Mouse (Mus musculus): ENCODE data around the gene Mfn2. TPM values are rescaled to one million over a fixed set of nuclear protein-coding genes. Genes with fewer than 3 reads are reported as not detected.

Mfn2 gene
- polyA plus RNA-seq (2015; fragmentation: Nextera tagmentation; extraction: Ambion mirVana) = 97.8 and 104 TPM in 2 replicates

GRCm38 (mm10) chr4:147904313-147905089 is at the start of gene Mfn2:
Mfn2 (minus strand) TSS chr4:147904704.

GRCm38 (mm10) chr4:147940576-147941044 is 36.1 kb upstream of the Mfn2 start, which contains the start of gene 2510039O18Rik:
2510039O18Rik (plus strand) TSS chr4:147940895.

GRCm38 (mm10) chr4:147936331-147936954 is 31.9 kb upstream of the Mfn2 start, which contains the start of gene Plod1:
Plod1 (minus strand) TSS chr4:147936767.

GRCm38 (mm10) chr4:147868450-147869031 is 36.0 kb downstream of the Mfn2 start, which contains the start of the genes Miip and Fv1:
Miip (minus strand) TSS chr4:147868816.
Fv1 (plus strand) TSS chr4:147868979.

GRCm38 (mm10) chr4:147847614-147848583 is 56.6 kb downstream of the Mfn2 start, which contains the start of gene Zfp933:
Zfp933 (minus strand) TSS chr4:147848366.

Other genes with a start within 250 kb of the Mfn2 start
- gene Zfp534, start 202.2 kb downstream of the Mfn2 start, polyA plus RNA-seq (2015; fragmentation: Nextera tagmentation; extraction: Ambion mirVana) = not detected in 2 replicates
- gene Zfp984, start 94.9 kb downstream of the Mfn2 start, polyA plus RNA-seq (2015; fragmentation: Nextera tagmentation; extraction: Ambion mirVana) = 3.8 and 4.1 TPM in 2 replicates
- 3.1 and 3.8 TPM in 2 replicates for gene Zfp933, start 56.3 kb downstream of the Mfn2 start, polyA plus RNA-seq (2015; fragmentation: Nextera tagmentation; extraction: Ambion mirVana)
- gene Miip, start 35.9 kb downstream of the Mfn2 start, polyA plus RNA-seq (2015; fragmentation: Nextera tagmentation; extraction: Ambion mirVana) = 11.6 and 14.5 TPM in 2 replicates
- 1.9 and 2.0 TPM in 2 replicates for gene Fv1, start 35.7 kb downstream of the Mfn2 start, polyA plus RNA-seq (2015; fragmentation: Nextera tagmentation; extraction: Ambion mirVana)
- 41.6 and 45.5 TPM in 2 replicates for gene Plod1, start 32.1 kb upstream of the Mfn2 start, polyA plus RNA-seq (2015; fragmentation: Nextera tagmentation; extraction: Ambion mirVana)
- gene 2510039O18Rik, start 36.2 kb upstream of the Mfn2 start, polyA plus RNA-seq (2015; fragmentation: Nextera tagmentation; extraction: Ambion mirVana) = 10.1 and 13.6 TPM in 2 replicates
- 0.26 TPM in 1 of 2 replicates, not detected in the other for gene Nppb, start 81.1 kb upstream of the Mfn2 start, polyA plus RNA-seq (2015; fragmentation: Nextera tagmentation; extraction: Ambion mirVana)
- 0.22 and 1.4 TPM in 2 replicates for gene Nppa, start 96.0 kb upstream of the Mfn2 start, polyA plus RNA-seq (2015; fragmentation: Nextera tagmentation; extraction: Ambion mirVana)
- gene Clcn6, start 134.1 kb upstream of the Mfn2 start, polyA plus RNA-seq (2015; fragmentation: Nextera tagmentation; extraction: Ambion mirVana) = 3.4 and 3.5 TPM in 2 replicates
- gene Mthfr, start 134.4 kb upstream of the Mfn2 start, polyA plus RNA-seq (2015; fragmentation: Nextera tagmentation; extraction: Ambion mirVana) = 13.2 and 14.2 TPM in 2 replicates
- gene Agtrap, start 183.3 kb upstream of the Mfn2 start, polyA plus RNA-seq (2015; fragmentation: Nextera tagmentation; extraction: Ambion mirVana) = 18.8 and 22.3 TPM in 2 replicates
- 26.0 and 26.7 TPM in 2 replicates for gene Mad2l2, start 225.7 kb upstream of the Mfn2 start, polyA plus RNA-seq (2015; fragmentation: Nextera tagmentation; extraction: Ambion mirVana)
- gene Draxin, start 226.0 kb upstream of the Mfn2 start, polyA plus RNA-seq (2015; fragmentation: Nextera tagmentation; extraction: Ambion mirVana) = 0.03 and 0.04 TPM in 2 replicates
- gene Fbxo6, start 247.4 kb upstream of the Mfn2 start, polyA plus RNA-seq (2015; fragmentation: Nextera tagmentation; extraction: Ambion mirVana) = 31.6 and 32.0 TPM in 2 replicates